Mouse (Mus musculus) limb, embryonic 12.5 days (tissue): ENCODE results near the gene D930020B18Rik. TPM values are rescaled to one million over a fixed set of nuclear protein-coding genes. Genes with fewer than 3 reads are reported as not detected.

ENCODE experiments used
- ATAC-seq: fragments of 200-750 bp; cut with Nextera tagmentation; 2 replicates; pipeline ENCODE4 v1.8.0; 2017; ENCODE audit warnings: low read depth, moderate TSS enrichment; ENCODE audit not compliant: insufficient number of reproducible peaks, insufficient read depth, low FRiP score, low TSS enrichment
- H3K27ac ChIP-seq: fragments of 300-500 bp; sonication (generic); 2 replicates; pipeline ENCODE4 v1.5.1; 2016; ENCODE audit warnings: mild to moderate bottlenecking, moderate library complexity
- H3K27me3 ChIP-seq: fragments of 300-500 bp; sonication (generic); 2 replicates; pipeline ENCODE4 v1.6.1; 2016; ENCODE audit warnings: mild to moderate bottlenecking, moderate library complexity
- H3K36me3 ChIP-seq: fragments of 300-500 bp; sonication (generic); 2 replicates; pipeline ENCODE4 v1.6.1; 2016; ENCODE audit warnings: mild to moderate bottlenecking, moderate library complexity
- H3K4me1 ChIP-seq: fragments of 300-500 bp; sonication (generic); replicated peaks from 2 replicates; pipeline ENCODE4 v1.6.1; 2016
- H3K4me2 ChIP-seq: fragments of 300-500 bp; sonication (generic); 2 replicates; pipeline ENCODE4 v1.6.1; 2016; ENCODE audit warnings: mild to moderate bottlenecking, moderate library complexity
- H3K4me3 ChIP-seq: fragments of 300-500 bp; sonication (generic); replicated peaks from 2 replicates; pipeline ENCODE4 v1.5.1; 2016; ENCODE audit warnings: mild to moderate bottlenecking
- H3K9ac ChIP-seq: fragments of 300-500 bp; sonication (generic); replicated peaks from 2 replicates; pipeline ENCODE4 v1.6.1; 2016; ENCODE audit warnings: mild to moderate bottlenecking, moderate library complexity
- H3K9me3 ChIP-seq: fragments of 300-500 bp; sonication (generic); 2 replicates; pipeline ENCODE4 v1.6.1; 2016; ENCODE audit warnings: mild to moderate bottlenecking, moderate library complexity
- WGBS: fragments of 180-500 bp; shearing (Covaris S2); methylation state at CpG from one replicate; pipeline ENCODE4 v1.1.7; 2016; 5-methylcytosine and 5-hydroxymethylcytosine counted together
- microRNA-seq: library from miRNA; unstranded; fragments of <30 nt; microRNA quantifications from one replicate; pipeline ENCODE4, GENCODE M21; 2017
- polyA plus RNA-seq: library from polyadenylated mRNA; unstranded; fragments of >200 nt; fragmentation: Nextera tagmentation; extraction: Ambion mirVana; gene quantifications from 2 replicates; pipeline ENCODE4 v1.2.1, GENCODE M21; 2016

Gene D930020B18Rik
- polyA plus RNA-seq, 1 experiment from 2014 or later = 1.8 TPM

DNA sequence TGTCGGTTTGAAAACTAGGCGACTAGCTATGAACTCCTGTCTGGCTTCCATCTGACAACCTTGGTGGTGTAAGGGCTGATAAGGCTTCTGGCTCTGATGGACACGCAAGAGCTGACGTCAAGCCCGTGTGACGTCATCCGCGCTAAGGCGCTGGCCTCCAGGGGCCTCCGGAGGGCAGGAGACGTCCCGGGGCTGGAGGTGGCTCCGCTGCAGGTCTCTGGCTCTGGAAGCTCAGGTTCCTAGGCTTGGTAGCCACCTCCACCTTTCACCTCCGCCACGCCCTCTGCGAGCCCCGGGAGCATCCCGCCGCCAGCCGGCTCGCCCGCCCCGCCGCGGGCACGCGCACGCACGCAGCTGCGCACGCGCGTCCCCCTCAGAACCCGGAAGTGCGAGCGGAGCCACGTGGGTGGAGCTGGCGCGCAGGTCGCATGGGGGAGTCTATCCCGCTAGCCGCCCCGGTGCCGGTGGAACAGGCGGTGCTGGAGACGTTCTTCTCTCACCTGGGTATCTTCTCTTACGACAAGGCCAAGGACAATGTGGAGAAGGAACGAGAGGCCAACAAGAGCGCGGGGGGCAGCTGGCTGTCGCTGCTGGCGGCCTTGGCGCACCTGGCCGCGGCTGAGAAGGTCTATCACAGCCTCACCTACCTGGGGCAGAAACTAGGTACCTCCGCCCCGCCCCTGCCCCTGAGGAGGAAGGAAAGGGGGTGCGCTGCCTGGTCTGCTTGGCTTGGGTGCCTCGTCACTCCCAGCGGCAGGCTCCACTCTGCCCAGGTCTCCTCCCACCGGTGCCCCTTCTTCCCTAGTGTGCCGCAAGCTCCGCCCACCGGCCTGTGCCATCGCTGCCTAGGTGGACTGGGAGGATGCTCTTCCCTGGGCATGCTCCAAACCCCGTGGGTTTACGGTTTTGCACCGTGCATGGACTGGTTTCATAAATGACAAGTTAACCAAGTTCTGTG is 98.4 kb downstream of the D930020B18Rik start, which contains the start of gene BC048403:
TSS of gene BC048403 (plus strand) at position 390 of the 958 bp plus-strand sequence.
- peak within 1 kb of the TSS; percentile 63 for H3K9ac ChIP-seq
- peak; percentile 85 for ATAC-seq
- no peaks in the 10 kb centered on the region for H3K9me3 ChIP-seq
- under 1% methylated on average over 68 of the region's 68 CpGs for WGBS
- H3K4me3 ChIP-seq = peak within 1 kb of the TSS; percentile 68
- H3K27ac ChIP-seq = 0 out of 2 replicates have a peak within 1 kb of the TSS, but pooled peaks have one; percentile 62
- peaks cover 13% of the 10 kb centered on the region for H3K4me1 ChIP-seq
- H3K36me3 ChIP-seq = no peaks in the 10 kb centered on the region
- H3K4me2 ChIP-seq = peak within 1 kb of the TSS; percentile 96
- no peaks in the 10 kb centered on the region for H3K27me3 ChIP-seq

DNA sequence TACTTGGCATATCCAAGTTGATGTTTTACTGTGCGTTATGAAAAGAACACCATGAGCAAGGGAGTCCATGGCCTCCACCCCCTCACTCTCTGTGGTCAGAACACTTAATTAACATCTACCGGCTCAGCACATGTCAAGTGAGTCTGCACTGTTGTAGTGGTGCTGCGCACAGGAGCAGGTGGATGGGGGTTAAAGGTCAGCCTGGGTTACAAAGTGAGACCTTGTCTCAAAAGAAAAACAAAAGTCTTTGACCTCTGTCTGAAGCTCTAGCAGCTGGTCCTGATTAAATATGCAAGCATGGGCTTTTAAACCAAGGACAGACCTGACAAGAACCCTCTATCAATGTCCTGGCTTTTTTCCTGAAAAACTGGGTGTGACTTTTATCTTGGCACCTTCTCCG is 100.9 kb downstream of the D930020B18Rik start:
- H3K4me3 ChIP-seq = no peak overlapping the region
- H3K4me2 ChIP-seq = no peak overlapping the region
- no peak overlapping the region for H3K9ac ChIP-seq
- no peaks in the 10 kb centered on the region for H3K9me3 ChIP-seq
- WGBS = 37% methylated on average over 4 of the region's 4 CpGs
- peaks cover 21% of the 10 kb centered on the region for H3K36me3 ChIP-seq
- peaks cover 13% of the 10 kb centered on the region for H3K4me1 ChIP-seq
- no peak for ATAC-seq
- H3K27ac ChIP-seq = no peak overlapping the region
- no peaks in the 10 kb centered on the region for H3K27me3 ChIP-seq

Small RNAs within 50 kb of the gene (microRNA-seq; reads per million reads assigned to microRNA genes)
- not detected for gene Gm24330

Other genes with a start within 250 kb of the D930020B18Rik start
- 20.2 and 22.2 TPM in 2 replicates for gene Rassf3, start 165.2 kb upstream of the D930020B18Rik start, polyA plus RNA-seq
- 33.7 and 34.4 TPM in 2 replicates for gene Tbk1, start 54.8 kb upstream of the D930020B18Rik start, polyA plus RNA-seq
- gene Xpot, start 15.3 kb upstream of the D930020B18Rik start, polyA plus RNA-seq = 59.3 and 65.0 TPM in 2 replicates
- 2.6 and 2.9 TPM in 2 replicates for gene BC048403, start 98.3 kb downstream of the D930020B18Rik start, polyA plus RNA-seq